Mouse (Mus musculus) frontal cortex, adult (tissue): ENCODE results near the gene Sclt1.

Source experiments
- ATAC-seq: cut with Nextera tagmentation; 2 replicates; pipeline ENCODE4 v1.9.2; 2017; ENCODE audit warnings: mild to moderate bottlenecking, moderate library complexity, mixed read lengths; ENCODE audit not compliant: low TSS enrichment

Gene Sclt1

DNA sequence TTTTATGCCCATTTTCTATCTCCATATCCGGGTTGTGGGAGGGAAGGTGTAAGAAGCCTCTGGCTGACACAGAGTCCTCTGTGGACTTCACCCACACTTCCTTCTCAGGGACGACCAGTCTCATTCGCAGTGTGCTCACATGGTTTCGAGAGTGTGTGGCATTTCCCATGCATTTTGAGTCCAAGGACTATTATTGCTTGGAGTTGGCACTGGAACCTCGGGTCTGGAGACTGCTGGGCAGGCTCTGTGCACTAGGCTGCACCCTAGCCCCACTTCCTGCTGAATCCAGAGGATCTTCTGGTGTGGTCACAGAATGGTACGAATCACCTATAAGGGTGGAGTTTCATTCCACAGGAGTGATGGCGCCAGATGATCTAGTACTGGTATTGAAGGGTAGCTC lies 155.4 kb downstream of the Sclt1 start:
- peak; percentile 39 for ATAC-seq

- ATAC-seq: no peak
Observed at GRCm38 (mm10) chr3:41586330-41586729, 156.0 kb downstream of the Sclt1 start.

GRCm38 (mm10) chr3:41585548-41585947 lies 156.8 kb downstream of the Sclt1 start:
- no peak for ATAC-seq

GRCm38 (mm10) chr3:41583621-41584020 lies 158.7 kb downstream of the Sclt1 start:
- ATAC-seq: 0 out of 2 replicates have a peak, but pooled peaks have one; percentile 2

GRCm38 (mm10) chr3:41583092-41583491 lies 159.2 kb downstream of the Sclt1 start:
- ATAC-seq: no peak

DNA sequence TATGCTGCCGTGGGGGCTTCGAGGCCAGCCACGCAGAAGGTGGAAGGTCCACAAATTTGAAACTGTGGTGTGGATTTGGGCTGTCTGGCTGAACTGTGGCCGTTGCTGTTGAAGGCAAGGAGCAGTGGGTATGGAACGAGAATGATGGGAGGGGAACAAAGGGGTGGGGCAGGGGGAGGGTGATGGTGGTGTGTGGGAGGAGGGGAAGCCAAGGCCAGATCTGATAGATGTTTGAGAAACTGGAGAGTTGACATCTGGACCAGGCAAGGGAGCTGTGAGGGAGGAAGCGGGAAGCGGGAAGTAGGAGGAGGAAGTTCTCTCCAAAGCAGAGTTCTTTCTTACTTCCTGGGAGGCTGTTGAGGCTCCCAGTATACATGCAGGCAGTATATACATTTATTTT lies 160.1 kb downstream of the Sclt1 start:
- no peak for ATAC-seq

- ATAC-seq: peak; percentile 28
Observed at GRCm38 (mm10) chr3:41581436-41581835, 160.9 kb downstream of the Sclt1 start.

DNA sequence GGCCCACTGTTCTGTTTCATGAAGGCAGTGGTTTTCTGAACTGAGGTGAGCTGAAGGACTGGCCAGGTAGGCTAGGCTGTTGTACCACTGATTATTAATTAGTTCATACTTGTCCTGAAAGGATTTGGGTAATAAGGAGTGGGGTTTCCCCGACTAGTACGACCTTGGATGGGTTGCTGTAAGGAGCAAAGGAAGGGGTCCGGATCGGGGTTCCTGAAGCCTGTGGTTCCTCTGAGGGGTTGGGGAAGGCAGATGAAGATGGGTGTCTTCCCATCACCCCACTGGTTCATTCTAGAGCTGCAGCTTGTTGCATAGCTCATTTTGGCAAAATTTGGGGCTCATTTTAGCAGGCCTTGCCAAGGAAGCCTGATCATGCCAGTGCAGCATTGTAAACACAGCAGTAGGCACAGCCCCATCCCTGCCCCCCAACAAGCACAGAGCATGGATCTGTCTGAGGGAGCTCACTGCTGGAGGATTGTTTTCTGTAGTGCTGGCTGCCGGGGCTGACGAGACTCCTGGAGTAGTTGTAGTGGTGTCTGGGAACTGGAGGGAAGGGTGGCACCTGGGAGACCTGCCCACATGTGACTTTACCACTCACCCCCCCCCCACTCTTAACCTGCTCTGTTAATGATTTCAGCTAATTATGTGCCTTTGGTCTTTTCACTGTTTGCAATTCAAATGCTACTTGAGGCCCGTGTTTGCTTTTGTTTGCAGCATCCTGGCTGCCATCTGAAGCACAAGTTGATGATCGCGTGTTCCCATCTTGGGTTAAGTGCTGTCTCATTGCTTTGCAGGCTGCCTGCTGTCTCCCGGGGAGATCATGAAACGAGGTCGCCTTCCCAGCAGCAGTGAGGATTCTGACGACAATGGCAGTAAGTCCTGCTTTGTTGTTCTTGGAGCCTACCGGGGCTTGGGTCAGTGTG lies 161.7 kb downstream of the Sclt1 start:
- ATAC-seq: peak; percentile 53

- no peak for ATAC-seq
Observed at GRCm38 (mm10) chr3:41579873-41580272, 162.4 kb downstream of the Sclt1 start.

- no peak for ATAC-seq
Observed at GRCm38 (mm10) chr3:41577240-41577639, 165.1 kb downstream of the Sclt1 start.
